Mouse (Mus musculus) thymus, adult 2 months (tissue): ENCODE data around the gene Il13. TPM values are rescaled to one million over a fixed set of nuclear protein-coding genes. Genes with fewer than 3 reads are reported as not detected.

Source experiments
- DNase-seq: peaks from one replicate; pipeline ENCODE4 v3.0.0; 2021
- H3K27ac ChIP-seq: fragments of 200-500 bp; 2 replicates; pipeline ENCODE4 v1.5.1; 2012; ENCODE audit warnings: low read length, control low read depth; ENCODE audit not compliant: control insufficient read depth, insufficient read depth
- H3K27me3 ChIP-seq: fragments of 200-500 bp; 2 replicates; pipeline ENCODE4 v1.6.1; 2012; ENCODE audit warnings: mild to moderate bottlenecking, low read length, moderate library complexity, mixed read lengths; ENCODE audit not compliant: control insufficient read depth, insufficient read depth
- H3K36me3 ChIP-seq: fragments of 200-500 bp; 2 replicates; pipeline ENCODE4 v1.6.1; 2012; ENCODE audit warnings: mild to moderate bottlenecking, low read length, moderate library complexity; ENCODE audit not compliant: control insufficient read depth, insufficient read depth
- H3K4me1 ChIP-seq: fragments of 200-500 bp; replicated peaks from 2 replicates; pipeline ENCODE4 v1.6.1; 2012; ENCODE audit warnings: low read length; ENCODE audit not compliant: control insufficient read depth, insufficient read depth
- H3K4me3 ChIP-seq: fragments of 200-500 bp; 2 replicates; pipeline ENCODE4 v1.5.1; 2012; ENCODE audit warnings: mild to moderate bottlenecking, low read length, control low read depth, moderate library complexity; ENCODE audit not compliant: control insufficient read depth, insufficient read depth
- CTCF ChIP-seq: fragments of 200-500 bp; IDR thresholded peaks from 2 replicates; pipeline ENCODE4 v1.5.1; 2012; ENCODE audit warnings: mild to moderate bottlenecking, control low read depth, low read length, moderate library complexity, borderline replicate concordance; ENCODE audit not compliant: control insufficient read depth, poor library complexity, insufficient read depth; ENCODE audit errors: extremely low read depth
- POLR2A ChIP-seq: fragments of 200-500 bp; IDR thresholded peaks from 2 replicates; pipeline ENCODE4 v1.6.1; 2012; ENCODE audit warnings: mild to moderate bottlenecking, low read length, control low read depth, moderate library complexity; ENCODE audit not compliant: control insufficient read depth, poor library complexity, insufficient read depth; ENCODE audit errors: extremely low read depth
- WGBS: fragments of 180-500 bp; shearing (Covaris S2); methylation state at CpG from one replicate; pipeline ENCODE4 v1.1.7; 2018; 5-methylcytosine and 5-hydroxymethylcytosine counted together
- polyA plus RNA-seq: library from polyadenylated mRNA; depleted of rRNA; stranded (reverse); fragments of >200 nt; gene quantifications from 2 replicates; pipeline ENCODE4 v1.2.3, GENCODE M21; 2012

Il13 gene
- polyA plus RNA-seq, 1 experiment: 10.4 TPM

GRCm38 (mm10) chr11:53622440-53622806 is 12.1 kb downstream of the Il13 start:
- no peaks in the 10 kb centered on the region for H3K4me1 ChIP-seq
- WGBS: 43% methylated on average over 6 of the region's 6 CpGs
- no peak for DNase-seq
- no peak overlapping the region for H3K4me3 ChIP-seq
- no peak overlapping the region for H3K27ac ChIP-seq
- TF ChIP-seq POLR2A (no peak), CTCF (no peak)
- no peaks in the 10 kb centered on the region for H3K27me3 ChIP-seq
- H3K36me3 ChIP-seq: no peaks in the 10 kb centered on the region

GRCm38 (mm10) chr11:53621582-53622439 is 12.7 kb downstream of the Il13 start:
- DNase-seq: no peak
- no peaks in the 10 kb centered on the region for H3K4me1 ChIP-seq
- no peak overlapping the region for H3K4me3 ChIP-seq
- TF ChIP-seq CTCF: no peak
- WGBS: 83% methylated on average over 11 of the region's 11 CpGs
- no peaks in the 10 kb centered on the region for H3K36me3 ChIP-seq
- H3K27ac ChIP-seq: no peak overlapping the region
- no peaks in the 10 kb centered on the region for H3K27me3 ChIP-seq

- 94% methylated on average over 4 of the region's 4 CpGs for WGBS
- no peak overlapping the region for H3K4me3 ChIP-seq
Measured at GRCm38 (mm10) chr11:53620094-53620493, 14.4 kb downstream of the Il13 start.

GRCm38 (mm10) chr11:53619428-53619827 is 15.1 kb downstream of the Il13 start:
- 84% methylated on average over 6 of the region's 6 CpGs for WGBS
- H3K36me3 ChIP-seq: no peaks in the 10 kb centered on the region
- no peaks in the 10 kb centered on the region for H3K27me3 ChIP-seq
- TF ChIP-seq CTCF: no peak
- no peak for TF ChIP-seq POLR2A
- no peak for DNase-seq
- no peak overlapping the region for H3K27ac ChIP-seq
- no peak overlapping the region for H3K4me3 ChIP-seq
- H3K4me1 ChIP-seq: no peaks in the 10 kb centered on the region

More at GRCm38 (mm10) chr11:53620094-53620493, 14.4 kb downstream of the Il13 start:
- no peak for TF ChIP-seq CTCF
- no peak for TF ChIP-seq POLR2A
- H3K36me3 ChIP-seq: no peaks in the 10 kb centered on the region
- no peaks in the 10 kb centered on the region for H3K4me1 ChIP-seq
- no peak for DNase-seq
- no peaks in the 10 kb centered on the region for H3K27me3 ChIP-seq
- no peak overlapping the region for H3K27ac ChIP-seq

- WGBS: 67% methylated on average over 7 of the region's 7 CpGs
- Histone ChIP-seq H3K36me3 (no peaks in the 10 kb centered on the region), H3K4me1 (no peaks in the 10 kb centered on the region), H3K27ac (no peak within 1 kb of the TSS), H3K4me3 (no peak within 1 kb of the TSS), H3K27me3 (no peaks in the 10 kb centered on the region)
- TF ChIP-seq CTCF (no peak), POLR2A (no peak)
- DNase-seq: no peak
Measured at GRCm38 (mm10) chr11:53618619-53619198, 15.8 kb downstream of the Il13 start, which contains the start of gene Il4. Il4 (minus strand) TSS chr11:53618669.

GRCm38 (mm10) chr11:53617562-53618109 is 16.9 kb downstream of the Il13 start:
- H3K4me3 ChIP-seq: no peak overlapping the region
- TF ChIP-seq CTCF (no peak), POLR2A (no peak)
- WGBS: 84% methylated on average over 4 of the region's 4 CpGs
- H3K4me1 ChIP-seq: no peaks in the 10 kb centered on the region
- no peaks in the 10 kb centered on the region for H3K36me3 ChIP-seq
- no peak for DNase-seq
- no peaks in the 10 kb centered on the region for H3K27me3 ChIP-seq
- H3K27ac ChIP-seq: no peak overlapping the region
